Mouse (Mus musculus): Measurements from ENCODE around the gene Erbb3. TPM values are rescaled to one million over a fixed set of nuclear protein-coding genes. Genes with fewer than 3 reads are reported as not detected.

The Erbb3 gene
- total RNA-seq, 1 experiment from 2014 or later: 9.1 TPM

- peak; percentile 86 for DNase-seq
Measured at GRCm38 (mm10) chr10:128612433-128613153, 23.1 kb upstream of the Erbb3 start.

- no peak for DNase-seq
Measured at GRCm38 (mm10) chr10:128606483-128606882, 17.0 kb upstream of the Erbb3 start.

- no peak for DNase-seq
Measured at GRCm38 (mm10) chr10:128602470-128603128, 13.1 kb upstream of the Erbb3 start.

- DNase-seq: no peak
Measured at GRCm38 (mm10) chr10:128601499-128601898, 12.0 kb upstream of the Erbb3 start.

GRCm38 (mm10) chr10:128598476-128598875 lies 9.0 kb upstream of the Erbb3 start:
- DNase-seq: no peak

- no peak for DNase-seq
Measured at GRCm38 (mm10) chr10:128592797-128593196, 3.3 kb upstream of the Erbb3 start.

GRCm38 (mm10) chr10:128591436-128591835 lies 2.0 kb upstream of the Erbb3 start:
- no peak for DNase-seq

GRCm38 (mm10) chr10:128590193-128590690 lies 790 bp upstream of the Erbb3 start:
- DNase-seq: peak; percentile 76

GRCm38 (mm10) chr10:128588775-128589463 lies 533 bp downstream of the Erbb3 start:
- no peak for DNase-seq

- DNase-seq: no peak
Measured at GRCm38 (mm10) chr10:128588136-128588535, 1.3 kb downstream of the Erbb3 start.

- no peak for DNase-seq
Measured at GRCm38 (mm10) chr10:128587697-128588096, 1.8 kb downstream of the Erbb3 start.

GRCm38 (mm10) chr10:128587120-128587519 lies 2.3 kb downstream of the Erbb3 start:
- DNase-seq: no peak

- DNase-seq: no peak
Measured at GRCm38 (mm10) chr10:128586546-128586945, 2.9 kb downstream of the Erbb3 start.

- no peak for DNase-seq
Measured at GRCm38 (mm10) chr10:128584386-128584785, 5.1 kb downstream of the Erbb3 start.

- peak; percentile 83 for DNase-seq
Measured at GRCm38 (mm10) chr10:128583644-128584043, 5.8 kb downstream of the Erbb3 start.

- no peak for DNase-seq
Measured at GRCm38 (mm10) chr10:128579731-128580130, 9.7 kb downstream of the Erbb3 start.

GRCm38 (mm10) chr10:128579298-128579697 lies 10.2 kb downstream of the Erbb3 start:
- no peak for DNase-seq

- no peak for DNase-seq
Measured at GRCm38 (mm10) chr10:128578330-128578729, 11.1 kb downstream of the Erbb3 start.

- DNase-seq: no peak
Measured at GRCm38 (mm10) chr10:128575063-128575462, 14.4 kb downstream of the Erbb3 start.

- peak; percentile 99 for DNase-seq
Measured at GRCm38 (mm10) chr10:128565788-128566531, 23.5 kb downstream of the Erbb3 start, which contains the start of gene Pa2g4. Gene Pa2g4, minus strand, starts transcription at chr10:128565987.

GRCm38 (mm10) chr10:128565206-128565787 lies 24.2 kb downstream of the Erbb3 start:
- peak; percentile 69 for DNase-seq

GRCm38 (mm10) chr10:128563544-128563943 lies 25.9 kb downstream of the Erbb3 start:
- no peak for DNase-seq
